Mouse (Mus musculus): ENCODE measurements around the gene Lrrc4b. TPM values are rescaled to one million over a fixed set of nuclear protein-coding genes. Genes with fewer than 3 reads are reported as not detected.

Gene Lrrc4b
- 0.12 and 0.17 TPM in 2 replicates for polyA plus RNA-seq (2015; fragmentation: Nextera tagmentation; extraction: Ambion mirVana)

GRCm38 (mm10) chr7:44428968-44429521 lies at the start of gene Lrrc4b:
TSS of gene Lrrc4b (plus strand) at chr7:44429018.

GRCm38 (mm10) chr7:44383980-44384715 lies 44.7 kb upstream of the Lrrc4b start, which contains the start of gene Syt3:
TSS of gene Syt3 (plus strand) at chr7:44384102.

GRCm38 (mm10) chr7:44385720-44386119 lies 43.1 kb upstream of the Lrrc4b start, which contains the start of gene 1700008O03Rik:
TSS of gene 1700008O03Rik (minus strand) at chr7:44385820.

GRCm38 (mm10) chr7:44465111-44465510 lies 36.3 kb downstream of the Lrrc4b start, which contains the start of gene Aspdh:
TSS of gene Aspdh (plus strand) at chr7:44465391.

GRCm38 (mm10) chr7:44467811-44468411 lies 39.1 kb downstream of the Lrrc4b start, which contains the start of gene Josd2:
TSS of gene Josd2 (plus strand) at chr7:44467980.

GRCm38 (mm10) chr7:44495992-44496770 lies 67.4 kb downstream of the Lrrc4b start, which contains the start of the genes Emc10 and Fam71e1:
TSS of gene Emc10 (minus strand) at chr7:44496529.
TSS of gene Fam71e1 (plus strand) at chr7:44496581.

Small RNA genes within 50 kb of the gene (microRNA-seq; reads per million reads assigned to microRNA genes)
- 0.30 to 0.64 reads per million in 2 experiments for gene Mir7052

Other genes starting within 250 kb of the Lrrc4b start
- gene Klk1b24, start 240.8 kb upstream of the Lrrc4b start, polyA plus RNA-seq (2015; fragmentation: Nextera tagmentation; extraction: Ambion mirVana) = not detected in 2 replicates
- gene Klk1b3, start 230.8 kb upstream of the Lrrc4b start, polyA plus RNA-seq (2015; fragmentation: Nextera tagmentation; extraction: Ambion mirVana) = not detected in 2 replicates
- gene Klk1b4, start 221.6 kb upstream of the Lrrc4b start, polyA plus RNA-seq (2015; fragmentation: Nextera tagmentation; extraction: Ambion mirVana) = not detected in 2 replicates
- not detected in 2 replicates for gene Klk1b5, start 213.1 kb upstream of the Lrrc4b start, polyA plus RNA-seq (2015; fragmentation: Nextera tagmentation; extraction: Ambion mirVana)
- gene Klk1, start 203.7 kb upstream of the Lrrc4b start, polyA plus RNA-seq (2015; fragmentation: Nextera tagmentation; extraction: Ambion mirVana) = 0.24 TPM in 1 of 2 replicates, not detected in the other
- gene Gm36864, start 192.8 kb upstream of the Lrrc4b start, polyA plus RNA-seq (2015; fragmentation: Nextera tagmentation; extraction: Ambion mirVana) = not detected in 2 replicates
- gene 1700028J19Rik, start 182.3 kb upstream of the Lrrc4b start, polyA plus RNA-seq (2015; fragmentation: Nextera tagmentation; extraction: Ambion mirVana) = 0.46 and 1.0 TPM in 2 replicates
- 46.6 and 50.7 TPM in 2 replicates for gene 2410002F23Rik, start 182.3 kb upstream of the Lrrc4b start, polyA plus RNA-seq (2015; fragmentation: Nextera tagmentation; extraction: Ambion mirVana)
- gene Acp4, start 171.6 kb upstream of the Lrrc4b start, polyA plus RNA-seq (2015; fragmentation: Nextera tagmentation; extraction: Ambion mirVana) = 1.9 and 2.3 TPM in 2 replicates
- gene Gm15517, start 167.6 kb upstream of the Lrrc4b start, polyA plus RNA-seq (2015; fragmentation: Nextera tagmentation; extraction: Ambion mirVana) = not detected in 2 replicates
- gene Clec11a, start 122.1 kb upstream of the Lrrc4b start, polyA plus RNA-seq (2015; fragmentation: Nextera tagmentation; extraction: Ambion mirVana) = 1.5 and 3.3 TPM in 2 replicates
- gene Shank1, start 118.8 kb upstream of the Lrrc4b start, polyA plus RNA-seq (2015; fragmentation: Nextera tagmentation; extraction: Ambion mirVana) = 0.41 and 0.55 TPM in 2 replicates
- gene Syt3, start 44.9 kb upstream of the Lrrc4b start, polyA plus RNA-seq (2015; fragmentation: Nextera tagmentation; extraction: Ambion mirVana) = 0.46 and 0.90 TPM in 2 replicates
- gene 1700008O03Rik, start 43.2 kb upstream of the Lrrc4b start, polyA plus RNA-seq (2015; fragmentation: Nextera tagmentation; extraction: Ambion mirVana) = not detected in 2 replicates
- gene Aspdh, start 36.4 kb downstream of the Lrrc4b start, polyA plus RNA-seq (2015; fragmentation: Nextera tagmentation; extraction: Ambion mirVana) = not detected in 2 replicates
- gene Josd2, start 39.0 kb downstream of the Lrrc4b start, polyA plus RNA-seq (2015; fragmentation: Nextera tagmentation; extraction: Ambion mirVana) = 96.3 and 103 TPM in 2 replicates
- 51.6 and 62.1 TPM in 2 replicates for gene Emc10, start 67.5 kb downstream of the Lrrc4b start, polyA plus RNA-seq (2015; fragmentation: Nextera tagmentation; extraction: Ambion mirVana)
- gene Fam71e1, start 67.6 kb downstream of the Lrrc4b start, polyA plus RNA-seq (2015; fragmentation: Nextera tagmentation; extraction: Ambion mirVana) = 6.9 and 7.1 TPM in 2 replicates
- 253 and 339 TPM in 2 replicates for gene Mybpc2, start 95.6 kb downstream of the Lrrc4b start, polyA plus RNA-seq (2015; fragmentation: Nextera tagmentation; extraction: Ambion mirVana)
- 0.09 and 0.24 TPM in 2 replicates for gene Spib, start 103.1 kb downstream of the Lrrc4b start, polyA plus RNA-seq (2015; fragmentation: Nextera tagmentation; extraction: Ambion mirVana)
- gene Pold1, start 119.8 kb downstream of the Lrrc4b start, polyA plus RNA-seq (2015; fragmentation: Nextera tagmentation; extraction: Ambion mirVana) = 16.8 and 19.4 TPM in 2 replicates
- 42.1 and 49.0 TPM in 2 replicates for gene Nr1h2, start 124.9 kb downstream of the Lrrc4b start, polyA plus RNA-seq (2015; fragmentation: Nextera tagmentation; extraction: Ambion mirVana)
- 0.81 and 1.3 TPM in 2 replicates for gene Napsa, start 143.4 kb downstream of the Lrrc4b start, polyA plus RNA-seq (2015; fragmentation: Nextera tagmentation; extraction: Ambion mirVana)
- gene Kcnc3, start 161.6 kb downstream of the Lrrc4b start, polyA plus RNA-seq (2015; fragmentation: Nextera tagmentation; extraction: Ambion mirVana) = 0.06 and 0.17 TPM in 2 replicates
- gene Myh14, start 241.8 kb downstream of the Lrrc4b start, polyA plus RNA-seq (2015; fragmentation: Nextera tagmentation; extraction: Ambion mirVana) = 2.8 and 3.5 TPM in 2 replicates